Comparison of ENCODE assay signal across 32 mouse cellular contexts in genomic region chr17:56340717-56341116, GRCm38 (mm10). TPM values are rescaled to one million over a fixed set of nuclear protein-coding genes. Genes with fewer than 3 reads are reported as not detected.
DNase-seq lines count a peak whose midpoint lies in the region; ATAC-seq lines count a peak whose summit lies in the region.
"Had no signal": no experiment of that assay in that cellular context is flagged by ENCODE, and none has a peak within 500 bp of the region (broad histone marks: within the 10 kb centered on the region; RNA-seq: fewer than 3 reads in every experiment).

No protein-coding gene starts in this region.

- H3K4me1 ChIP-seq in heart, embryonic 10.5 days = peaks cover 74% of the 10 kb centered on the region
- peaks cover 100% of the 10 kb centered on the region for H3K4me1 ChIP-seq in megakaryocyte, embryonic 14.5 days
- H3K4me1 ChIP-seq in kidney, embryonic 15.5 days = peaks cover 19% of the 10 kb centered on the region
- H3K4me1 ChIP-seq: limb, embryonic 12.5 days had no signal

- intact Hi-C loops in left cerebral cortex, postnatal 4 days (cut with DNase I) = no loop called here

- no peak overlapping the region for H3K9ac ChIP-seq in kidney, embryonic 15.5 days
- H3K9ac ChIP-seq: limb, embryonic 12.5 days; liver, postnatal 0 days had no signal

- no peaks in the 10 kb centered on the region for H3K27me3 ChIP-seq in heart, embryonic 10.5 days (ENCODE audit: insufficient read depth, poor library complexity, severe bottlenecking)
- no peaks in the 10 kb centered on the region for H3K27me3 ChIP-seq in megakaryocyte, embryonic 14.5 days (replicated peaks)
- H3K27me3 ChIP-seq in kidney, embryonic 15.5 days = no peaks in the 10 kb centered on the region
- H3K27me3 ChIP-seq: limb, embryonic 12.5 days; midbrain, embryonic 13.5 days had no signal

- H3K36me3 ChIP-seq in heart, embryonic 10.5 days = 0 out of 2 replicates have a peak, but pooled peaks cover 5% of the 10 kb centered on the region
- peaks cover 40% of the 10 kb centered on the region for H3K36me3 ChIP-seq in megakaryocyte, embryonic 14.5 days (replicated peaks; ENCODE audit: low read length)
- H3K36me3 ChIP-seq in kidney, embryonic 15.5 days = no peaks in the 10 kb centered on the region

- no peaks in the 10 kb centered on the region for H3K9me3 ChIP-seq in heart, embryonic 10.5 days
- no peaks in the 10 kb centered on the region for H3K9me3 ChIP-seq in megakaryocyte, embryonic 14.5 days
- H3K9me3 ChIP-seq in kidney, embryonic 15.5 days (replicated peaks) = no peaks in the 10 kb centered on the region
- H3K9me3 ChIP-seq: embryonic facial prominence, embryonic 10.5 days; hindbrain, embryonic 10.5 days; limb, embryonic 12.5 days; midbrain, embryonic 13.5 days had no signal

- H3K4me2 ChIP-seq in kidney, embryonic 15.5 days = no peak overlapping the region
- H3K4me2 ChIP-seq: limb, embryonic 12.5 days; liver, embryonic 11.5 days; midbrain, embryonic 13.5 days had no signal

- H3K4me3 ChIP-seq in heart, embryonic 10.5 days = no peak overlapping the region
- peak overlapping the region; percentile 21 for H3K4me3 ChIP-seq in megakaryocyte, embryonic 14.5 days (replicated peaks)
- no peak overlapping the region for H3K4me3 ChIP-seq in kidney, embryonic 15.5 days (replicated peaks)
- H3K4me3 ChIP-seq: embryonic facial prominence, embryonic 10.5 days; heart, adult 2 months; hindbrain, embryonic 10.5 days; limb, embryonic 12.5 days; midbrain, embryonic 13.5 days had no signal

- peak overlapping the region; percentile 52; the same call in 1 of the 2 replicates for H3K27ac ChIP-seq in heart, embryonic 10.5 days
- no peak overlapping the region for H3K27ac ChIP-seq in kidney, embryonic 15.5 days
- H3K27ac ChIP-seq: embryonic facial prominence, embryonic 10.5 days; heart, adult 2 months; kidney, postnatal 0 days; limb, embryonic 12.5 days; midbrain, embryonic 13.5 days had no signal

- ATAC-seq in megakaryocyte, adult 5-6 weeks (ENCODE audit: poor library complexity, severe bottlenecking) = no peak
- ATAC-seq in kidney, embryonic 15.5 days (replicated peaks; ENCODE audit: low FRiP score) = no peak
- ATAC-seq: CD4-positive, CD25-positive, alpha-beta regulatory T cell, adult 4 months; forebrain, embryonic 16.5 days; liver, postnatal 0 days; midbrain, embryonic 13.5 days had no signal

- DNase-seq in heart, embryonic 10.5 days (ENCODE audit: low spot score) = no peak
- no peak for DNase-seq in heart, adult 9 months (ENCODE audit: low spot score in 2 of 2)
- DNase-seq in cerebellum, adult 9-11 months = peak; percentile 86
- DNase-seq in kidney, adult 18-20 months = no peak
- DNase-seq in left cerebral cortex, postnatal 4 days = no peak
- DNase-seq: adrenal gland, postnatal 25 days; gastrocnemius, postnatal 14 days; heart, adult 2 months; kidney, adult 11 months; liver, postnatal 0 days; lung, postnatal 10 days; right cerebral cortex, postnatal 14 days; spleen, adult 18-20 months had no signal

RNA-seq across cellular contexts. Expression of gene Kdm4b, which starts 14.9 kb away (rescaled TPM):
- polyA plus RNA-seq in heart, embryonic 10.5 days (2016; fragmentation: Nextera tagmentation; extraction: Ambion mirVana) = 34.6 and 35.6 TPM in 2 replicates
- 31.1 and 55.9 TPM in 2 replicates for polyA plus RNA-seq in megakaryocyte, embryonic 14.5 days (2012; ENCODE audit: insufficient read depth, low replicate concordance)
- total RNA-seq in megakaryocyte, adult 5-6 weeks (2015) = 8.0 and 10.8 TPM in 2 replicates
- 6.7 and 7.1 TPM in 2 replicates for total RNA-seq in megakaryocyte, adult 5-6 weeks (2017)
- polyA plus RNA-seq in kidney, embryonic 15.5 days (2015; fragmentation: Nextera tagmentation; extraction: Ambion mirVana) = 32.3 and 34.3 TPM in 2 replicates
- 100 to 1,000 TPM; 111 to 112 TPM for total RNA-seq in left cerebral cortex, postnatal 4 days (2021)

RNA-seq across cellular contexts. Expression of gene Uhrf1, which starts 37.6 kb away (rescaled TPM):
- 136 and 163 TPM in 2 replicates for polyA plus RNA-seq in heart, embryonic 10.5 days (2016; fragmentation: Nextera tagmentation; extraction: Ambion mirVana)
- polyA plus RNA-seq in megakaryocyte, embryonic 14.5 days (2012; ENCODE audit: insufficient read depth, low replicate concordance) = 12.4 and 22.6 TPM in 2 replicates
- 39.3 and 52.3 TPM in 2 replicates for total RNA-seq in megakaryocyte, adult 5-6 weeks (2015)
- total RNA-seq in megakaryocyte, adult 5-6 weeks (2017) = 83.7 and 101 TPM in 2 replicates
- 162 and 175 TPM in 2 replicates for polyA plus RNA-seq in kidney, embryonic 15.5 days (2015; fragmentation: Nextera tagmentation; extraction: Ambion mirVana)
- 10 to 100 TPM; 12.3 to 16.2 TPM for total RNA-seq in left cerebral cortex, postnatal 4 days (2021)

RNA-seq across cellular contexts. Expression of gene Arrdc5, which starts 40.6 kb away (rescaled TPM):
- polyA plus RNA-seq in heart, embryonic 10.5 days (2016; fragmentation: Nextera tagmentation; extraction: Ambion mirVana) = not detected in 2 replicates
- polyA plus RNA-seq in megakaryocyte, embryonic 14.5 days (2012; ENCODE audit: insufficient read depth, low replicate concordance) = not detected in 2 replicates
- not detected in 2 replicates for total RNA-seq in megakaryocyte, adult 5-6 weeks (2015)
- total RNA-seq in megakaryocyte, adult 5-6 weeks (2017) = not detected in 2 replicates
- 0.31 TPM in 1 of 2 replicates, not detected in the other for polyA plus RNA-seq in kidney, embryonic 15.5 days (2015; fragmentation: Nextera tagmentation; extraction: Ambion mirVana)
- not detected for total RNA-seq in left cerebral cortex, postnatal 4 days (2021)
- total RNA-seq: adrenal gland, postnatal 25 days; common myeloid progenitor, adult 5-6 weeks; gastrocnemius, postnatal 14 days; heart, adult 2 months; layer of hippocampus, postnatal 25 days; left cerebral cortex, postnatal 10 days; megakaryocyte progenitor cell, adult 5-6 weeks; monocyte, adult 5-6 weeks had no signal
- polyA plus RNA-seq: CD4-positive, CD25-positive, alpha-beta regulatory T cell, adult 4 months; embryonic facial prominence, embryonic 10.5 days; forebrain, embryonic 16.5 days; heart, adult 2 months; heart, postnatal 0 days; hindbrain, embryonic 10.5 days; kidney, postnatal 0 days; large intestine, adult 2 months; limb, embryonic 12.5 days; liver, embryonic 11.5 days; liver, postnatal 0 days; midbrain, embryonic 13.5 days; neural tube, embryonic 11.5 days had no signal

RNA-seq across cellular contexts. Expression of gene Plin3, which starts 48.0 kb away (rescaled TPM):
- polyA plus RNA-seq in heart, embryonic 10.5 days (2016; fragmentation: Nextera tagmentation; extraction: Ambion mirVana) = 81.7 and 93.2 TPM in 2 replicates
- polyA plus RNA-seq in megakaryocyte, embryonic 14.5 days (2012; ENCODE audit: insufficient read depth, low replicate concordance) = 4.6 and 21.3 TPM in 2 replicates
- total RNA-seq in megakaryocyte, adult 5-6 weeks (2015) = 7.1 and 9.1 TPM in 2 replicates
- total RNA-seq in megakaryocyte, adult 5-6 weeks (2017) = 28.3 and 29.2 TPM in 2 replicates
- 68.9 and 77.4 TPM in 2 replicates for polyA plus RNA-seq in kidney, embryonic 15.5 days (2015; fragmentation: Nextera tagmentation; extraction: Ambion mirVana)
- total RNA-seq in left cerebral cortex, postnatal 4 days (2021) = 1 to 10 TPM; 4.5 to 6.1 TPM
